Mouse (Mus musculus) CH12.LX (cell line): ENCODE measurements at regions not wholly inside any gene's neighbourhood (a gene's known extent, or its start where the extent isn't known, plus 50 kb on each side); places are given as distances from the start of the nearest gene placed in this dataset.

ENCODE experiments used
- DNase-seq: peaks from one replicate; pipeline ENCODE4 v3.0.0-alpha.2; 2013; ENCODE audit errors: extremely low read depth
- H3K27ac ChIP-seq: 2 replicates; pipeline ENCODE4 v1.5.1; 2012; ENCODE audit warnings: low read depth, mild to moderate bottlenecking, control low read depth, moderate library complexity; ENCODE audit not compliant: insufficient read depth
- H3K27me3 ChIP-seq: replicated peaks from 2 replicates; pipeline ENCODE3; 2012; ENCODE audit warnings: inconsistent platforms
- H3K36me3 ChIP-seq, 2 experiments: replicated peaks in 1 of 2; 2 replicates each; pipeline versions ENCODE3 to v1.6.1; 2012; ENCODE audit warnings: inconsistent platforms in 1 of 2, low read length in 1 of 2, mild to moderate bottlenecking in 1 of 2, mixed read lengths in 1 of 2, moderate library complexity in 1 of 2; ENCODE audit not compliant: control insufficient read depth in 1 of 2, insufficient read depth in 1 of 2
- H3K4me1 ChIP-seq, 2 experiments: 2 replicates each; pipeline ENCODE4 v1.6.1; 2012; ENCODE audit warnings: inconsistent platforms in 1 of 2, moderate library complexity in 1 of 2; ENCODE audit not compliant: insufficient read depth in 2 of 2, control insufficient read depth in 1 of 2
- H3K4me2 ChIP-seq: 2 replicates; pipeline ENCODE4 v1.6.1; 2012; ENCODE audit warnings: low read depth, mild to moderate bottlenecking, control low read depth; ENCODE audit not compliant: poor library complexity, insufficient read depth, severe bottlenecking
- H3K4me3 ChIP-seq, 3 experiments: fragments of 150-350 bp in 1 of 3; sonication (generic) in 1 of 3; replicated peaks in 1 of 3; 2 replicates each; pipeline versions ENCODE3 to v1.5.1; 2011 to 2012; ENCODE audit warnings: low read depth in 2 of 3, low read length in 2 of 3, mild to moderate bottlenecking in 2 of 3, moderate library complexity in 2 of 3, control low read depth in 1 of 3, improper control_type of control experiment in 1 of 3, inconsistent platforms in 1 of 3, mixed read lengths in 1 of 3; ENCODE audit not compliant: poor library complexity in 1 of 3
- H3K79me2 ChIP-seq: replicated peaks from 2 replicates; pipeline ENCODE4 v1.6.1; 2012; ENCODE audit warnings: mild to moderate bottlenecking, moderate library complexity; ENCODE audit not compliant: control insufficient read depth, poor library complexity, insufficient read depth, severe bottlenecking; ENCODE audit errors: extremely low read depth
- H3K9ac ChIP-seq: 2 replicates; pipeline ENCODE4 v1.6.1; 2012; ENCODE audit warnings: low read depth, mild to moderate bottlenecking, control low read depth, moderate library complexity; ENCODE audit not compliant: insufficient read depth
- H3K9me3 ChIP-seq: replicated peaks from 2 replicates; pipeline ENCODE3; 2012; ENCODE audit warnings: low read length, inconsistent platforms, mixed read lengths
- BHLHE40 ChIP-seq: IDR thresholded peaks from 2 replicates; pipeline ENCODE4 v1.6.1; 2011; ENCODE audit warnings: mild to moderate bottlenecking, low read depth, low read length, improper control_type of control experiment
- CHD1 ChIP-seq: IDR thresholded peaks from 2 replicates; pipeline ENCODE4 v1.6.1; 2012; ENCODE audit warnings: low read depth, low read length, improper control_type of control experiment, inconsistent platforms
- CHD2 ChIP-seq: IDR thresholded peaks from 2 replicates; pipeline ENCODE4 v1.6.1; 2011; ENCODE audit warnings: low read length, improper control_type of control experiment
- CTCF ChIP-seq, 2 experiments: IDR thresholded peaks in 1 of 2; conservative IDR thresholded peaks in 1 of 2; 2 replicates each; pipeline ENCODE4 v1.5.1; 2011 to 2012; ENCODE audit warnings: low read depth in 2 of 2, low read length in 2 of 2, improper control_type of control experiment in 1 of 2, inconsistent platforms in 1 of 2, mild to moderate bottlenecking in 1 of 2, moderate library complexity in 1 of 2
- ELF1 ChIP-seq: IDR thresholded peaks from 2 replicates; pipeline ENCODE4 v1.6.1; 2014; ENCODE audit warnings: low read depth, mild to moderate bottlenecking, inconsistent platforms, low read length, improper control_type of control experiment
- EP300 ChIP-seq: IDR thresholded peaks from 2 replicates; pipeline ENCODE4 v1.6.1; 2011; ENCODE audit warnings: low read length, improper control_type of control experiment
- ETS1 ChIP-seq: conservative IDR thresholded peaks from 2 replicates; pipeline ENCODE4 v1.6.1; 2012; ENCODE audit warnings: low read depth, mild to moderate bottlenecking, inconsistent platforms, low read length, improper control_type of control experiment, moderate library complexity
- HCFC1 ChIP-seq: IDR thresholded peaks from 2 replicates; pipeline ENCODE4 v1.6.1; 2012; ENCODE audit warnings: low read depth, mild to moderate bottlenecking, inconsistent platforms, low read length, improper control_type of control experiment
- IRF4 ChIP-seq: IDR thresholded peaks from 2 replicates; pipeline ENCODE4 v1.6.1; 2014; ENCODE audit warnings: low read depth, mild to moderate bottlenecking, inconsistent platforms, low read length, improper control_type of control experiment
- JUN ChIP-seq: IDR thresholded peaks from 2 replicates; pipeline ENCODE4 v1.6.1; 2011; ENCODE audit warnings: low read depth, mild to moderate bottlenecking, low read length, improper control_type of control experiment, moderate library complexity; ENCODE audit not compliant: insufficient read depth
- KAT2A ChIP-seq: IDR thresholded peaks from 2 replicates; pipeline ENCODE4 v1.6.1; 2012; ENCODE audit warnings: low read length, improper control_type of control experiment, inconsistent platforms; ENCODE audit not compliant: insufficient replicate concordance
- MAX ChIP-seq: IDR thresholded peaks from 2 replicates; pipeline ENCODE4 v1.6.1; 2011; ENCODE audit warnings: low read length, improper control_type of control experiment
- MEF2A ChIP-seq: IDR thresholded peaks from 2 replicates; pipeline ENCODE4 v1.6.1; 2014; ENCODE audit warnings: low read depth, mild to moderate bottlenecking, inconsistent platforms, low read length, improper control_type of control experiment, borderline replicate concordance
- MXI1 ChIP-seq: IDR thresholded peaks from 2 replicates; pipeline ENCODE4 v1.6.1; 2011; ENCODE audit warnings: mild to moderate bottlenecking, low read depth, low read length, improper control_type of control experiment
- NELFE ChIP-seq: IDR thresholded peaks from 2 replicates; pipeline ENCODE4 v1.6.1; 2011; ENCODE audit warnings: low read depth, low read length, improper control_type of control experiment
- NRF1 ChIP-seq: IDR thresholded peaks from 2 replicates; pipeline ENCODE4 v1.6.1; 2014; ENCODE audit warnings: low read depth, mild to moderate bottlenecking, inconsistent platforms, low read length, improper control_type of control experiment, moderate library complexity
- RAD21 ChIP-seq: IDR thresholded peaks from 2 replicates; pipeline ENCODE4 v1.6.1; 2011; ENCODE audit warnings: low read depth, mild to moderate bottlenecking, low read length, improper control_type of control experiment, moderate library complexity
- SIN3A ChIP-seq: IDR thresholded peaks from 2 replicates; pipeline ENCODE4 v1.6.1; 2012; ENCODE audit warnings: low read length, improper control_type of control experiment, inconsistent platforms
- SMC3 ChIP-seq: IDR thresholded peaks from 2 replicates; pipeline ENCODE4 v1.6.1; 2011; ENCODE audit warnings: low read depth, low read length, improper control_type of control experiment
- TBP ChIP-seq: conservative IDR thresholded peaks from 2 replicates; pipeline ENCODE4 v1.6.1; 2011; ENCODE audit warnings: low read depth, low read length, improper control_type of control experiment
- TCF12 ChIP-seq: IDR thresholded peaks from 2 replicates; pipeline ENCODE4 v1.6.1; 2014; ENCODE audit warnings: low read depth, mild to moderate bottlenecking, inconsistent platforms, low read length, improper control_type of control experiment
- UBTF ChIP-seq: IDR thresholded peaks from 2 replicates; pipeline ENCODE4 v1.6.1; 2012; ENCODE audit warnings: low read depth, mild to moderate bottlenecking, inconsistent platforms, low read length, improper control_type of control experiment, moderate library complexity
- USF2 ChIP-seq: conservative IDR thresholded peaks from 2 replicates; pipeline ENCODE4 v1.6.1; 2011; ENCODE audit warnings: low read depth, low read length, improper control_type of control experiment
- ZC3H11A ChIP-seq: IDR thresholded peaks from 2 replicates; pipeline ENCODE4 v1.6.1; 2012; ENCODE audit warnings: low read depth, mild to moderate bottlenecking, inconsistent platforms, low read length, improper control_type of control experiment
- ZKSCAN1 ChIP-seq: IDR thresholded peaks from 2 replicates; pipeline ENCODE4 v1.6.1; 2012; ENCODE audit warnings: low read depth, inconsistent platforms, low read length, improper control_type of control experiment, borderline replicate concordance
- ZMIZ1 ChIP-seq: IDR thresholded peaks from 2 replicates; pipeline ENCODE4 v1.6.1; 2012; ENCODE audit warnings: low read depth, mild to moderate bottlenecking, inconsistent platforms, low read length, improper control_type of control experiment
- ZNF384 ChIP-seq: IDR thresholded peaks from 2 replicates; pipeline ENCODE4 v1.6.1; 2012; ENCODE audit warnings: low read depth, low read length, improper control_type of control experiment, inconsistent platforms
- dilution Hi-C: fragments of 300-500 bp; cut with MboI; formaldehyde crosslinking; loops from 2 replicates; pipeline ENCODE4 v1.14.3; 2020; ENCODE audit warnings: low sequenced_read_pairs; ENCODE audit not compliant: extremely low pct_unique_long_range_greater_than_20kb, extremely low pct_ligation_motif_present
- in situ Hi-C: fragments of 300-500 bp; cut with MboI; formaldehyde crosslinking; loops from 3 replicates; pipeline ENCODE4 v1.14.3; 2019; ENCODE audit warnings: low sequenced_read_pairs, low pct_ligation_motif_present, low pct_unique_long_range_greater_than_20kb, mixed read lengths

DNA sequence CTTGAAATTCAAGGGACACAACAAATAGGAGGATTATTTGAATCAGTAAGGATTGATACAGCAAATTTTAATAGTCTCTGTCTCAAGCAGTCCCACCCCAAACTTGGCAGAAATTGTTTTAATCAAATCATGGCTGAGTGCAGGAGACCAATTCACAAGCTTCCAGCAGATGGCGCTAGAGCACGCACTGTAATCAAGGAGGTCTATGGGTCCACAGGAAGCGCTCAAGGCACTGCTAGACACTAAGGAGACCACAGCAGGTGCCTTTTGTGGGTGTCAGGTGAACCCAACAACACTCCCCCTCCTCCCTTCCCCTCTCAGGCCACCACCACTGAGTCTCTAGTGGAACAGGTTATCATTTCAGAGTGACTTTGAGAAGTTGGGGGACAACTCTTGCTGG lies 115.4 kb downstream of the Sec23ip start:
- Histone ChIP-seq H3K4me3 (no peak overlapping the region), H3K4me2 (no peak overlapping the region), H3K4me1 (no peaks in the 10 kb centered on the region), H3K9ac (no peak overlapping the region), H3K9me3 (peaks cover 4% of the 10 kb centered on the region), H3K27me3 (peaks cover 59% of the 10 kb centered on the region), H3K36me3 (no peaks in the 10 kb centered on the region), H3K27ac (no peak overlapping the region), H3K79me2 (no peaks in the 10 kb centered on the region)
- TF ChIP-seq TCF12 (no peak), SIN3A (no peak), ZC3H11A (no peak), CHD2 (no peak), CHD1 (no peak), ELF1 (no peak), ZKSCAN1 (no peak), NRF1 (no peak), ZNF384 (no peak), ETS1 (no peak), MXI1 (no peak), TBP (no peak), EP300 (no peak), HCFC1 (no peak), IRF4 (no peak), NELFE (no peak), JUN (no peak), SMC3 (peak; percentile 64), MEF2A (no peak), RAD21 (peak; percentile 76), UBTF (no peak), MAX (no peak), BHLHE40 (no peak), USF2 (no peak), CTCF (conservative IDR thresholded peaks at IDR 0.05 in 1 of 2, IDR thresholded peaks at IDR 0.05 in 1 of 2; ENCODE audit: low read depth in 2 of 2, low read length in 2 of 2) (peak; percentile 78 to 81), ZMIZ1 (no peak), KAT2A (no peak)
- in situ Hi-C loops (loop anchor here (25.0 kb wide), 1 partner anchor 452 kb away; no protein-coding TSS in a partner anchor), dilution Hi-C loops (no loop called here)
- DNase-seq: peak; percentile 67
